Mouse (Mus musculus): ENCODE data around the gene Sec24a.
"Not testable (repeated sequence)": the region's sequence is repeated elsewhere in the genome, so short reads cannot be mapped to it uniquely, and the experiment has no call there.

The Sec24a gene

GRCm38 (mm10) chr11:51688330-51689328, 74.8 kb downstream of the Sec24a start, which contains the start of gene 0610009B22Rik:
Gene 0610009B22Rik, minus strand, starts transcription at chr11:51688874.
- peak; percentile 99 to 100 for DNase-seq

GRCm38 (mm10) chr11:51681976-51682374, 81.5 kb downstream of the Sec24a start:
- DNase-seq = peak in 1 of 2 experiments; percentile 11

GRCm38 (mm10) chr11:51681324-51681975, 82.0 kb downstream of the Sec24a start:
- DNase-seq = peak; percentile 64 to 69

- no peak for DNase-seq
These were observed 84.0 kb downstream of the Sec24a start for GRCm38 (mm10) chr11:51679466-51679865.

- DNase-seq = no peak
These were observed 85.6 kb downstream of the Sec24a start for GRCm38 (mm10) chr11:51677737-51678418.

GRCm38 (mm10) chr11:51675386-51675785, 88.0 kb downstream of the Sec24a start:
- DNase-seq = no peak

GRCm38 (mm10) chr11:51673291-51673690, 90.1 kb downstream of the Sec24a start:
- DNase-seq = no peak

- no peak for DNase-seq
These were observed 92.1 kb downstream of the Sec24a start for GRCm38 (mm10) chr11:51671376-51671775.

GRCm38 (mm10) chr11:51670846-51671245, 92.6 kb downstream of the Sec24a start:
- DNase-seq = no peak

- DNase-seq = not testable (repeated sequence)
These were observed 98.7 kb downstream of the Sec24a start for GRCm38 (mm10) chr11:51664747-51665146.

- DNase-seq = no peak
These were observed 100.8 kb downstream of the Sec24a start for GRCm38 (mm10) chr11:51662632-51663031.

GRCm38 (mm10) chr11:51661867-51662365, 101.5 kb downstream of the Sec24a start:
- no peak for DNase-seq

- no peak for DNase-seq
These were observed 104.7 kb downstream of the Sec24a start for GRCm38 (mm10) chr11:51658705-51659104.

GRCm38 (mm10) chr11:51658291-51658690, 105.1 kb downstream of the Sec24a start:
- no peak for DNase-seq

- no peak for DNase-seq
These were observed 106.5 kb downstream of the Sec24a start for GRCm38 (mm10) chr11:51656798-51657521.

- DNase-seq = no peak
These were observed 108.5 kb downstream of the Sec24a start for GRCm38 (mm10) chr11:51654891-51655290.

GRCm38 (mm10) chr11:51653736-51654135, 109.7 kb downstream of the Sec24a start:
- no peak for DNase-seq

GRCm38 (mm10) chr11:51652889-51653418, 110.5 kb downstream of the Sec24a start:
- no peak for DNase-seq

GRCm38 (mm10) chr11:51650691-51651515, 112.5 kb downstream of the Sec24a start, which contains the start of the genes N4bp3 and D930048N14Rik:
Gene N4bp3, minus strand, starts transcription at chr11:51650842.
Gene D930048N14Rik, plus strand, starts transcription at chr11:51650954.
- DNase-seq = peak; percentile 57 to 62

GRCm38 (mm10) chr11:51650261-51650660, 113.2 kb downstream of the Sec24a start:
- peak in 1 of 2 experiments; percentile 57 for DNase-seq

GRCm38 (mm10) chr11:51649889-51650199, 113.6 kb downstream of the Sec24a start:
- no peak for DNase-seq
